Mouse (Mus musculus) embryonic facial prominence, embryonic 15.5 days (tissue): ENCODE data around the gene A430078G23Rik. TPM values are rescaled to one million over a fixed set of nuclear protein-coding genes. Genes with fewer than 3 reads are reported as not detected.

Source experiments
- ATAC-seq: fragments of 200-750 bp; cut with Nextera tagmentation; 2 replicates; pipeline ENCODE4 v1.8.0; 2017; ENCODE audit warnings: low read depth, moderate TSS enrichment; ENCODE audit not compliant: insufficient number of reproducible peaks, low FRiP score, low TSS enrichment
- H3K27ac ChIP-seq: fragments of 300-500 bp; sonication (generic); replicated peaks from 2 replicates; pipeline ENCODE4 v1.5.1; 2015; ENCODE audit warnings: mild to moderate bottlenecking, inconsistent platforms
- H3K27me3 ChIP-seq: fragments of 300-500 bp; sonication (generic); 2 replicates; pipeline ENCODE4 v1.6.1; 2015; ENCODE audit warnings: inconsistent platforms
- H3K36me3 ChIP-seq: fragments of 300-500 bp; sonication (generic); 2 replicates; pipeline ENCODE4 v1.6.1; 2015; ENCODE audit warnings: mild to moderate bottlenecking, inconsistent platforms
- H3K4me1 ChIP-seq: fragments of 300-500 bp; sonication (generic); 2 replicates; pipeline ENCODE4 v1.6.1; 2015; ENCODE audit warnings: inconsistent platforms
- H3K4me2 ChIP-seq: fragments of 300-500 bp; sonication (generic); replicated peaks from 2 replicates; pipeline ENCODE4 v1.6.1; 2015; ENCODE audit warnings: mild to moderate bottlenecking, inconsistent platforms
- H3K4me3 ChIP-seq: fragments of 300-500 bp; sonication (generic); replicated peaks from 2 replicates; pipeline ENCODE4 v1.5.1; 2015; ENCODE audit warnings: mild to moderate bottlenecking, inconsistent platforms
- H3K9ac ChIP-seq: fragments of 300-500 bp; sonication (generic); 2 replicates; pipeline ENCODE4 v1.6.1; 2015; ENCODE audit warnings: inconsistent platforms
- H3K9me3 ChIP-seq: fragments of 300-500 bp; sonication (generic); replicated peaks from 2 replicates; pipeline ENCODE4 v1.6.1; 2016; ENCODE audit warnings: inconsistent platforms
- WGBS: fragments of 180-500 bp; shearing (Covaris S2); methylation state at CpG from one replicate; pipeline ENCODE4 v1.1.7; 2015; 5-methylcytosine and 5-hydroxymethylcytosine counted together
- polyA plus RNA-seq: library from polyadenylated mRNA; unstranded; fragments of >200 nt; fragmentation: Nextera tagmentation; extraction: Ambion mirVana; gene quantifications from 2 replicates; pipeline ENCODE4 v1.2.1, GENCODE M21; 2015

A430078G23Rik gene
- polyA plus RNA-seq, 1 experiment from 2014 or later = 0.17 TPM

GRCm38 (mm10) chr8:3350747-3351146, 2.5 kb upstream of the A430078G23Rik start:
- Histone ChIP-seq H3K27ac (no peak overlapping the region), H3K9me3 (no peaks in the 10 kb centered on the region), H3K9ac (no peak overlapping the region), H3K4me3 (no peak overlapping the region), H3K4me1 (no peaks in the 10 kb centered on the region), H3K36me3 (no peaks in the 10 kb centered on the region), H3K27me3 (no peaks in the 10 kb centered on the region), H3K4me2 (no peak overlapping the region)
- no peak for ATAC-seq
- WGBS = 70% methylated on average over 6 of the region's 6 CpGs

- H3K36me3 ChIP-seq = no peaks in the 10 kb centered on the region
- H3K27ac ChIP-seq = no peak overlapping the region
- no peaks in the 10 kb centered on the region for H3K27me3 ChIP-seq
- no peak overlapping the region for H3K9ac ChIP-seq
- H3K4me3 ChIP-seq = no peak overlapping the region
- no peaks in the 10 kb centered on the region for H3K9me3 ChIP-seq
- H3K4me2 ChIP-seq = no peak overlapping the region
- no peak for ATAC-seq
- WGBS = 78% methylated on average over 6 of the region's 6 CpGs
- H3K4me1 ChIP-seq = no peaks in the 10 kb centered on the region
Measured at GRCm38 (mm10) chr8:3352715-3353114, 500 bp upstream of the A430078G23Rik start.

- H3K4me2 ChIP-seq = no peak overlapping the region
- H3K4me3 ChIP-seq = no peak overlapping the region
- no peak overlapping the region for H3K27ac ChIP-seq
- H3K4me1 ChIP-seq = no peaks in the 10 kb centered on the region
- ATAC-seq = no peak
- H3K27me3 ChIP-seq = no peaks in the 10 kb centered on the region
- 67% methylated on average over 6 of the region's 6 CpGs for WGBS
- no peaks in the 10 kb centered on the region for H3K36me3 ChIP-seq
- no peaks in the 10 kb centered on the region for H3K9me3 ChIP-seq
- H3K9ac ChIP-seq = no peak overlapping the region
Measured at GRCm38 (mm10) chr8:3353811-3354442, 712 bp downstream of the A430078G23Rik start.

GRCm38 (mm10) chr8:3354443-3354812, 1.2 kb downstream of the A430078G23Rik start:
- Histone ChIP-seq H3K4me2 (no peak overlapping the region), H3K27me3 (no peaks in the 10 kb centered on the region), H3K9me3 (no peaks in the 10 kb centered on the region), H3K9ac (no peak overlapping the region), H3K4me3 (no peak overlapping the region), H3K27ac (no peak overlapping the region), H3K4me1 (no peaks in the 10 kb centered on the region), H3K36me3 (no peaks in the 10 kb centered on the region)
- WGBS = 59% methylated on average over 5 of the region's 5 CpGs
- no peak for ATAC-seq

- H3K9ac ChIP-seq = no peak overlapping the region
- no peaks in the 10 kb centered on the region for H3K27me3 ChIP-seq
- no peaks in the 10 kb centered on the region for H3K9me3 ChIP-seq
- H3K4me2 ChIP-seq = no peak overlapping the region
- no peaks in the 10 kb centered on the region for H3K4me1 ChIP-seq
- H3K4me3 ChIP-seq = no peak overlapping the region
- WGBS = 80% methylated on average over 6 of the region's 6 CpGs
- no peaks in the 10 kb centered on the region for H3K36me3 ChIP-seq
- no peak for ATAC-seq
- H3K27ac ChIP-seq = no peak overlapping the region
Measured at GRCm38 (mm10) chr8:3355586-3355985, 2.4 kb downstream of the A430078G23Rik start.

GRCm38 (mm10) chr8:3358060-3358459, 4.8 kb downstream of the A430078G23Rik start:
- Histone ChIP-seq H3K4me1 (no peaks in the 10 kb centered on the region), H3K27ac (no peak overlapping the region), H3K9ac (no peak overlapping the region), H3K9me3 (no peaks in the 10 kb centered on the region), H3K27me3 (no peaks in the 10 kb centered on the region), H3K36me3 (no peaks in the 10 kb centered on the region), H3K4me3 (no peak overlapping the region), H3K4me2 (no peak overlapping the region)
- WGBS = 6% methylated on average over 4 of the region's 4 CpGs
- ATAC-seq = no peak

- H3K4me3 ChIP-seq = no peak overlapping the region
- 71% methylated on average over 5 of the region's 5 CpGs for WGBS
- H3K9ac ChIP-seq = no peak overlapping the region
- no peak for ATAC-seq
- no peaks in the 10 kb centered on the region for H3K4me1 ChIP-seq
- no peaks in the 10 kb centered on the region for H3K27me3 ChIP-seq
- H3K36me3 ChIP-seq = no peaks in the 10 kb centered on the region
- H3K9me3 ChIP-seq = no peaks in the 10 kb centered on the region
- H3K4me2 ChIP-seq = no peak overlapping the region
- no peak overlapping the region for H3K27ac ChIP-seq
Measured at GRCm38 (mm10) chr8:3367086-3367485, 13.9 kb downstream of the A430078G23Rik start.

- Histone ChIP-seq H3K4me3 (no peak overlapping the region), H3K4me1 (no peaks in the 10 kb centered on the region), H3K27ac (no peak overlapping the region), H3K9me3 (no peaks in the 10 kb centered on the region), H3K4me2 (no peak overlapping the region), H3K9ac (no peak overlapping the region), H3K36me3 (no peaks in the 10 kb centered on the region), H3K27me3 (no peaks in the 10 kb centered on the region)
- WGBS = 64% methylated on average over 1 of the region's 1 CpGs
- no peak for ATAC-seq
Measured at GRCm38 (mm10) chr8:3368091-3368490, 14.9 kb downstream of the A430078G23Rik start.

GRCm38 (mm10) chr8:3375748-3376147, 22.5 kb downstream of the A430078G23Rik start:
- ATAC-seq = no peak
- Histone ChIP-seq H3K4me1 (no peaks in the 10 kb centered on the region), H3K27ac (no peak overlapping the region), H3K4me2 (no peak overlapping the region), H3K9me3 (no peaks in the 10 kb centered on the region), H3K9ac (no peak overlapping the region), H3K27me3 (no peaks in the 10 kb centered on the region), H3K4me3 (no peak overlapping the region), H3K36me3 (no peaks in the 10 kb centered on the region)

GRCm38 (mm10) chr8:3376641-3377274, 23.5 kb downstream of the A430078G23Rik start:
- no peak; the same call in 1 of the 2 replicates for ATAC-seq
- Histone ChIP-seq H3K9me3 (no peaks in the 10 kb centered on the region), H3K27me3 (no peaks in the 10 kb centered on the region), H3K36me3 (no peaks in the 10 kb centered on the region), H3K4me1 (no peaks in the 10 kb centered on the region), H3K27ac (no peak overlapping the region), H3K4me2 (no peak overlapping the region), H3K4me3 (no peak overlapping the region), H3K9ac (no peak overlapping the region)
- WGBS = 50% methylated on average over 11 of the region's 11 CpGs

GRCm38 (mm10) chr8:3387286-3387685, 34.1 kb downstream of the A430078G23Rik start:
- H3K27me3 ChIP-seq = no peaks in the 10 kb centered on the region
- no peak for ATAC-seq
- peaks cover 3% of the 10 kb centered on the region; the same call in 1 of the 2 replicates for H3K4me1 ChIP-seq
- no peak overlapping the region for H3K4me2 ChIP-seq
- no peaks in the 10 kb centered on the region for H3K36me3 ChIP-seq
- H3K4me3 ChIP-seq = no peak overlapping the region
- no peak overlapping the region for H3K9ac ChIP-seq
- no peak overlapping the region for H3K27ac ChIP-seq
- 34% methylated on average over 6 of the region's 6 CpGs for WGBS
- no peaks in the 10 kb centered on the region for H3K9me3 ChIP-seq
